Mouse (Mus musculus): ENCODE results near the gene A430089I19Rik. TPM values are rescaled to one million over a fixed set of nuclear protein-coding genes. Genes with fewer than 3 reads are reported as not detected.
"Not testable (repeated sequence)": the region's sequence is repeated elsewhere in the genome, so short reads cannot be mapped to it uniquely, and the experiment has no call there.

A430089I19Rik gene
- not detected in 2 replicates for polyA plus RNA-seq (2012; rRNA removed)

DNA sequence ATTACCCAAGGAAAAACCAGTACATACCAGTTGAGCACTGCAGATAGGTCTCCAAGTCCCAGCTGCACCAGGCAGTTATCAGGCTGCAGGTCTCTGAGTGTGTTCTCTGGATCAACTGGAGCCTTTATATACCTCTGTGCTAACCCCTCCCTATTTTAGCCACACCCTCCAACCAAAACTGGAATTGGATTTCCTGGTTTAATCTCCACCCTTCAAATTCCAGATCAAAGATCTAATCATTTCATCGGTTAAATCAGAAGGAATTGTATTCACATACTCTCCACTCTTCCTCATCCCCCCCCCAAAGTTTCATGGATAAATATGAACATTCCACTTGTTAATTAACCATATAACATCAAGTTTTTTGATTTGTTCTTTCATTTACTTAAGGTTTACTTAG, at the start of gene A430089I19Rik:
Gene A430089I19Rik, minus strand, starts transcription at position 101 of the 400 bp plus-strand sequence.
- WGBS, result 56% methylated on average over 1 of the region's 1 CpGs
- not testable (repeated sequence) for H3K27ac ChIP-seq (ENCODE audit: insufficient read depth, low read depth, low read length); H3K4me1 ChIP-seq (ENCODE audit: control insufficient read depth, insufficient read depth, insufficient read length, low read length); H3K4me3 ChIP-seq (ENCODE audit: low read depth, low read length); H3K36me3 ChIP-seq (ENCODE audit: control insufficient read depth, insufficient read depth, low read length); H3K27me3 ChIP-seq (ENCODE audit: control insufficient read depth, insufficient read depth, low read length)

DNA sequence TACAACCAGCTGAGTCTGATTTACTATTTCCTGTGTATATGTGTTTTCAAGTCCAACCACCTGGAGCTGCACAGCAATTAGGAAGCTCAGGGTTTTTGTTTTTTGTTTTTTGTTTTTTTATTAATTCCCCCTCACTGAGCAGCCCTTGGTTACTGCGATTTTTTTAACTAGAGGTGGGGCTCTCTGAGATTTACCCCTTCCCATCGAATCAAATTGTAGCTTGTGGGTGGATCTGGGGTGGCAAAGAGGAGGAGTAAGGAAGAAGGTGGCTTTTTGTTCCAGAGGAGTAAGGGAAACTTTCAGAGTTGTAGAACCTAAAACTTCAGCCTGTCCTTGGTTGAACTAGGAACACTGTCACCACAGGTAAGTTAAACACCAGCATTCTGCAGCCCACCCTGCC, 32.9 kb upstream of the A430089I19Rik start, which contains the start of gene AA792892:
Gene AA792892, plus strand, starts transcription at position 301 of the 400 bp plus-strand sequence.
- WGBS, result no CpG with 5 or more reads among the region's 2 CpGs
- H3K27me3 ChIP-seq (ENCODE audit: control insufficient read depth, insufficient read depth, low read length); H3K4me3 ChIP-seq (ENCODE audit: low read depth, low read length); H3K36me3 ChIP-seq (ENCODE audit: control insufficient read depth, insufficient read depth, low read length); H3K27ac ChIP-seq (ENCODE audit: insufficient read depth, low read depth, low read length); H3K4me1 ChIP-seq (ENCODE audit: control insufficient read depth, insufficient read depth, insufficient read length, low read length): not testable (repeated sequence)

DNA sequence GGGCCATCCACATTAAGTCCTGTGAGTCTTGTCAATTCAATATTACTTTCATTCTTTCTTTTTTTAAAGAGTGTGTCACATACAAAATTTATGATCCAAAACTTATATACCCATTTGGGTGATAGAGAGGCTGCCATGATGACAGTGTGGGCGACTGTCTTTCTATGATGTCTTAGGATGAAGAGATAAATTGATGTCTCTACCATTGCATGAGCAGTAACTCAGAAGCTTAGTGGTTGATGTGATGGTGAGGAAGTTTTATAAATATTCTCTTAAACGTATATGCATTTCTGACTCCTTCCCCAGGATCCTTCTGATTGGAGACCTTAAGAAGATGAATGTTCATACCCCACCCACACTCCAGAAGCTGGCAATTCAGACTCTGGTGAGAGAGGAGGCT, 7.5 kb upstream of the A430089I19Rik start, which contains the start of gene Gm6502:
Gene Gm6502, plus strand, starts transcription at position 301 of the 400 bp plus-strand sequence.
- WGBS, result no CpG with 5 or more reads among the region's 2 CpGs
- not testable (repeated sequence) for H3K27me3 ChIP-seq (ENCODE audit: control insufficient read depth, insufficient read depth, low read length); H3K4me1 ChIP-seq (ENCODE audit: control insufficient read depth, insufficient read depth, insufficient read length, low read length); H3K4me3 ChIP-seq (ENCODE audit: low read depth, low read length); H3K36me3 ChIP-seq (ENCODE audit: control insufficient read depth, insufficient read depth, low read length); H3K27ac ChIP-seq (ENCODE audit: insufficient read depth, low read depth, low read length)

Other genes starting within 250 kb of the A430089I19Rik start
- gene BC061212, start 236.3 kb downstream of the A430089I19Rik start, polyA plus RNA-seq (2012; rRNA removed), result not detected in 2 replicates
- gene Gm6351, start 230.4 kb downstream of the A430089I19Rik start, polyA plus RNA-seq (2012; rRNA removed), result not detected in 2 replicates
- gene Gm3106, start 88.8 kb downstream of the A430089I19Rik start, polyA plus RNA-seq (2012; rRNA removed), result not detected in 2 replicates
- gene Gm6502, start 7.6 kb upstream of the A430089I19Rik start, polyA plus RNA-seq (2012; rRNA removed), result not detected in 2 replicates
- not detected in 2 replicates for gene AA792892, start 33.0 kb upstream of the A430089I19Rik start, polyA plus RNA-seq (2012; rRNA removed)
- gene Gm7682, start 139.0 kb upstream of the A430089I19Rik start, polyA plus RNA-seq (2012; rRNA removed), result not detected in 2 replicates
- not detected in 2 replicates for gene Gm3139, start 219.5 kb upstream of the A430089I19Rik start, polyA plus RNA-seq (2012; rRNA removed)